Mouse (Mus musculus): ENCODE measurements around the gene Cdkn1a.

Gene Cdkn1a

GRCm38 (mm10) chr17:29074085-29074484 is 16.7 kb upstream of the Cdkn1a start:
- in situ Hi-C loops (cut with MboI; ENCODE audit: low pct_unique_long_range_greater_than_20kb in 1 of 2, low sequenced_read_pairs in 2 of 2, unreplicated experiment in 1 of 2), result no loop called here

DNA sequence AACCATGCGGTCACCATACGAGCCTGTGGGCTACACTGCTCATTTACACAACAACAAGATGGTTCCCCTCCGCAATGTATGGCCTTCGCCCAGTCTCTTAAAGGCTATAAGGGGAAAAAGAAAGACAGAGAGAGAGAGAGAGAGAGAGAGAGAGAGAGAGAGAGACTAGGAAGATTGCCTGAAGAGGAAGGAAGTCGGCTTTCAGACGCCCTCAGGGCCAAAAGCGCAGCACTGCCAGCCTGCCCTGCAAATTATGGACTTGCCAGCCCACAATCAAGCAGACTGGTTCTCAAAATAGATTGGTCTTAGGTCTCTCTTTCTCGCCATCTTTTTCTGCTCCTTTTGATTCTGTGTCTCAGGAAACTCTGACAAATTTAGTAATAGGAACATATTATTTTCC is 14.5 kb upstream of the Cdkn1a start:
- in situ Hi-C loops (cut with MboI; ENCODE audit: low pct_unique_long_range_greater_than_20kb in 1 of 2, low sequenced_read_pairs in 2 of 2, unreplicated experiment in 1 of 2), result no loop called here

DNA sequence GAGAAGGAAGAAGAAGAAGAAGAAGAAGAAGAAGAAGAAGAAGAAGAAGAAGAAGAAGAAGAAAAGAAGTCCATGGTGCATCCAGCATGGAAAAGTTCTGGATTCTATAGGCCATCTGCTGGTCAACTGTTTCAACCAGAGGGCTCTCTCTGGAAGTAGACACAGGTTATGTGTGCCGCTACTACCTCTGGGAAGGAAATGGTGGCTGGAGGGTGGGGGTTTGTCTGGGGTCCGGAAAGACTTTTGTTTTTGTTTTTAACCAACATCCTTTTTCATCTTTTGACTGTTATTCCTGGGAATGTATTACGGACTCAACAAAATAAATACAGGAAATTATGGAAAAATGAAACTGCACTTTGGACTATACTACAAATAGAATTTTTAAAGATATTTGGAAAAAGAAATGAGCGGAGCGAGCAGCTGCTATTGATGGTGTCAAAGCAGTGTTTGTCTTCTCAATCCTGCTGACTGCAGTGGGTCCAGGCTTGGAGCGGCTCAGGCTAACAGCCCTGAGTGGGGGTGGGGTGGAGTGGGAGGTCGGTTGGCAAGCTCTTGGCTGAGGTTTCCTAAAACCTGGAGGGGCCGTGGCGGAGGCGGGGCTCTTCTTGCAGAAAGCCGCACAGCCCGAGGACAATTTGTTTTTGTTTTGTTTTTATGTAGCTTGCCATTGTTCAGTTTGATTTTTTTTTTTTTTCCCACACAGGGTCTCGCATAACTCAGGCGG is 12.8 kb upstream of the Cdkn1a start:
- in situ Hi-C loops (cut with MboI; ENCODE audit: low pct_unique_long_range_greater_than_20kb in 1 of 2, low sequenced_read_pairs in 2 of 2, unreplicated experiment in 1 of 2), result no loop called here

GRCm38 (mm10) chr17:29078519-29079383 is 12.0 kb upstream of the Cdkn1a start:
- in situ Hi-C loops (cut with MboI; ENCODE audit: low pct_unique_long_range_greater_than_20kb in 1 of 2, low sequenced_read_pairs in 2 of 2, unreplicated experiment in 1 of 2), result no loop called here

- in situ Hi-C loops (cut with MboI; ENCODE audit: low pct_unique_long_range_greater_than_20kb in 1 of 2, low sequenced_read_pairs in 2 of 2, unreplicated experiment in 1 of 2), result no loop called here
Observed at GRCm38 (mm10) chr17:29080758-29081617, 9.8 kb upstream of the Cdkn1a start.

- in situ Hi-C loops (cut with MboI; ENCODE audit: low pct_unique_long_range_greater_than_20kb in 1 of 2, low sequenced_read_pairs in 2 of 2, unreplicated experiment in 1 of 2), result no loop called here
Observed at GRCm38 (mm10) chr17:29081618-29082381, 9.0 kb upstream of the Cdkn1a start.

DNA sequence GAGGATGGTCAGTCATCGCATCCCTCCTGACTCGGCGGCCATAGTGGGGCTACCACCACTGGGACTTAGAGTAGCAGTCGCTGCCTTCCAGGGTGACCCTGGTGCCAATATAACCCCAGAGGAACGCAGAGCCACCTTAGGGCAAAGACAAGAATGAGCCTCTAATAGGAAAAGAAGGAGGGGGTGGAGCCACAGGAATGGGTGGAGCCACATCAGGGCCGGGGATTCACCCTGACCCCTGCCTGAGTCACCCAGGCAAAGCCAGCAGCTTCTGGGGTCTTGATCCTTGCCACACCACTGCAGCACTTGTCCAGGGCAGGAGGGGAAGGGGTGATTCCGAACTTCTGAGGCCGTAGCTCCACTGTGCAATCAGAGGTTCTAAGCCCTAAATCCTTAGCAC is 7.2 kb upstream of the Cdkn1a start:
- in situ Hi-C loops (cut with MboI; ENCODE audit: low pct_unique_long_range_greater_than_20kb in 1 of 2, low sequenced_read_pairs in 2 of 2, unreplicated experiment in 1 of 2), result no loop called here

GRCm38 (mm10) chr17:29084656-29085055 is 6.1 kb upstream of the Cdkn1a start:
- in situ Hi-C loops (cut with MboI; ENCODE audit: low pct_unique_long_range_greater_than_20kb in 1 of 2, low sequenced_read_pairs in 2 of 2, unreplicated experiment in 1 of 2), result no loop called here

- in situ Hi-C loops (cut with MboI; ENCODE audit: low pct_unique_long_range_greater_than_20kb in 1 of 2, low sequenced_read_pairs in 2 of 2, unreplicated experiment in 1 of 2), result no loop called here
Observed at GRCm38 (mm10) chr17:29085266-29085665, 5.5 kb upstream of the Cdkn1a start.

GRCm38 (mm10) chr17:29086916-29087315 is 3.9 kb upstream of the Cdkn1a start:
- in situ Hi-C loops (cut with MboI; ENCODE audit: low pct_unique_long_range_greater_than_20kb in 1 of 2, low sequenced_read_pairs in 2 of 2, unreplicated experiment in 1 of 2), result no loop called here

DNA sequence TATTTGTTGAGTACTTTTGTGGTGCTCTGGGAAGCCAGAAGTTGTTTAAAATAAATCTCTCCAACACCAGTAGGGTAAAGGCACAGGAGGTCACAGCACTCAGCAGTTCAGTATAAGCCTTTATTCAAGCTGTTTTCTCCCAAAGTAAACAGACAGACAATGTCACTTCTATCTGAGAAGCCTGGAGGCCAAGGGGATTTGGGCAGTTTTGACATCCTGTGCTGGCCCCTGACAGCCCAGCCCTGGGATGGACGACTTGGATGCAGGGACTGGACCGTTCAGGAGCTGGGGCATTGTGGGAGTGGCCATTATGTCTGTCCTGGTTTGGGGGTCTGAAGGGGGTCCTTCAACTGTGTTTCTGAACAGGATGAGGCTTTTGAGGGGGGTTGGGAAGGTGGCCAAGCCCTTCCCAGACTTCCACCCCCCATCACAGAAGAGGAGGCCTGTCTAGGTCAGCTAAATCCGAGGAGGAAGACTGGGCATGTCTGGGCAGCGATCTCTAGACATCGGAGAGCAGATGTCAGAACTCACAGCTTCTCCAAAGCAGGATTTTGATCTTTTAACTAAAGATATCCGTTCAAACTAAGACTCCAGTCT is 670 bp downstream of the Cdkn1a start:
- in situ Hi-C loops (cut with MboI; ENCODE audit: low pct_unique_long_range_greater_than_20kb in 1 of 2, low sequenced_read_pairs in 2 of 2, unreplicated experiment in 1 of 2), result loop anchor here (5.0 kb wide), 2 partner anchors 39 to 44 kb away; no protein-coding TSS in a partner anchor

GRCm38 (mm10) chr17:29092497-29092896 is 1.7 kb downstream of the Cdkn1a start:
- in situ Hi-C loops (cut with MboI; ENCODE audit: low pct_unique_long_range_greater_than_20kb in 1 of 2, low sequenced_read_pairs in 2 of 2, unreplicated experiment in 1 of 2), result loop anchor here (5.0 kb wide), 2 partner anchors 40 to 45 kb away; no protein-coding TSS in a partner anchor

DNA sequence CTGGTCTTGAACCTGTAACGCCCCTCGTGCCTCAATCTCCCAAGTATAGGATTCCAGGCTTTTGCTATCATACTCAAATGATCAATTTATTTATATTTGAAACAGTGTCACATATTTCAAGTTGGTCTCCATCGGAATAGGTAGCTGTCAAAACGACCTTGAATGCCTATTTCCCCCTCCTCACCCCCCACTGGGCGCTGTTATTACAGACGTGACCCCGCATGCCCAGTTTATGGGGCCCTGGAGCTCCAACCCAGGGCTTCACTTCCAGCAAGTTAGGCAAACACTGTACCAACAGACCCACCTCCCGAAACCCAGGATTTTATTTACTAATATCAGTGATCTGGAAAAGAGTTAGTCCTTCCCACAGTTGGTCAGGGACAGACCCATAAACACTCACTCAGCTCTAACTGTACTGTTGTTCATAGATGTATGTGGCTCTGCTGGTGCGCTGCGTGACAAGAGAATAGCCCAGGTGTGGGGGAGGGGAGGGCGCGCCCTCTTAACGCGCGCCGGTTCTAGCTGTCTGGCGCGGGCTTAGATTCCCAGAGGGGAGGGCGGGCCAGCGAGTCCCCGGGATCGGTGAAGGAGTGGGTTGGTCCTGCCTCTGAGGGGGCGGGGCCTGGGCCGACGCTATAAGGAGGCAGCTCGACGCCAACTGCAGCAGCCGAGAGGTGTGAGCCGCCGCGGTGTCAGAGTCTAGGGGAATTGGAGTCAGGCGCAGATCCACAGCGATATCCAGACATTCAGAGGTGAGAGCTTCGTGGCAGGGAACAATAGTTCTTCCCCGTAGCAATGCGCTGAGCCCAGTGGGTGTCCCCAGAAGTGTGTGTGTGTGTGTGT is 2.6 kb downstream of the Cdkn1a start:
- in situ Hi-C loops (cut with MboI; ENCODE audit: low pct_unique_long_range_greater_than_20kb in 1 of 2, low sequenced_read_pairs in 2 of 2, unreplicated experiment in 1 of 2), result loop anchor here (5.0 kb wide), 2 partner anchors 41 to 46 kb away; no protein-coding TSS in a partner anchor

DNA sequence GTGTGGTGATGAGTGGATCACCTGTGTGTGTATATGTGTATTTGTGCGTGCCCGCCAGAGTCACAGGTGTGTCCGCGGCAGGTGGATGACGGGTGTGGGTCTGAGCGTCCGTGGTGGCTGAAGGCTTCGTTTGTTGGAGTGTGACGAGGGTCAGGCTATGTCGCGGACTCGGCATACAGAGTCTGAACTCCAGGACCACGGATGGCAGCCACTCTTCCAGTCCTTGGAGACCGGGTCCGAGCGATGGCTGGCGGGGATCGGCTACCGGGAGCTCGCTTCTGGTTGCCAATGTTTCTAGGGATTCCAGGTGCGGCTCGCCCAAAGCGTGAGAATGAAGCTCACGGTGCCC is 3.2 kb downstream of the Cdkn1a start:
- in situ Hi-C loops (cut with MboI; ENCODE audit: low pct_unique_long_range_greater_than_20kb in 1 of 2, low sequenced_read_pairs in 2 of 2, unreplicated experiment in 1 of 2), result loop anchor here (5.0 kb wide), 2 partner anchors 42 to 47 kb away; no protein-coding TSS in a partner anchor

- in situ Hi-C loops (cut with MboI; ENCODE audit: low pct_unique_long_range_greater_than_20kb in 1 of 2, low sequenced_read_pairs in 2 of 2, unreplicated experiment in 1 of 2), result loop anchor here (5.0 kb wide), 2 partner anchors 42 to 47 kb away; no protein-coding TSS in a partner anchor
Observed at GRCm38 (mm10) chr17:29094310-29095181, 3.8 kb downstream of the Cdkn1a start.

- in situ Hi-C loops (cut with MboI; ENCODE audit: low pct_unique_long_range_greater_than_20kb in 1 of 2, low sequenced_read_pairs in 2 of 2, unreplicated experiment in 1 of 2), result no loop called here
Observed at GRCm38 (mm10) chr17:29095201-29095733, 4.5 kb downstream of the Cdkn1a start.
